Mouse (Mus musculus): ENCODE measurements around the gene Tmem150c.

DNA sequence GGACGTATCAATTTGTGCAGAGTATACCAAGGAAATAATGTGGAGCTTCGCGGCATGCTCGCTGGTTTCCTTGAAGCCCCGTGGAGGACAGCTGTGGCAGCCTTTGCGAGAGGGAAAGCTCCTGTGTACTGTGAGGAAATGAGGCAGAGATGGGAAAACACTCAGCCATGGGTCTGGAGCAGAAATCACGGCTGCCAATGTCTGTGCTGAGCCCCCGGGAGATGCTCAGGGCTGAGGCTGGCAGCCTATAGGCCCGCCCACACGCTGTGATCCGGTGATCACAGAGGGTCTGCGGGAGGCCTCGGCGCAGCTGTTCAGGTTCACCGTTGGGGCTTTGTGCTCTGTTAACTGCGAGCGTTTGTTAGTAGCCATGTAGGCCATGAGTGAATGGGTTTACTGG is 68.0 kb downstream of the Tmem150c start:
- no peak for TF ChIP-seq CTCF (IDR thresholded peaks at IDR 0.05; ENCODE audit: low read depth)
- TF ChIP-seq EP300 (IDR thresholded peaks at IDR 0.05; ENCODE audit: low read depth), result no peak

All from liver, postnatal 0 days (tissue).